Mouse (Mus musculus): ENCODE results near the gene Gm4981.

GRCm38 (mm10) chr10:58209710-58210467 lies 26.6 kb downstream of the Gm4981 start:
- TF ChIP-seq EP300 (IDR thresholded peaks at IDR 0.05; ENCODE audit: low read depth): no peak
- no peak for TF ChIP-seq CTCF (IDR thresholded peaks at IDR 0.05; ENCODE audit: low read depth)
